Mouse (Mus musculus) embryo, embryonic 11.5 days (tissue): ENCODE data around the gene Oxnad1.
A peak's percentile ranks its signal among the peaks of the same experiment; 100 is the strongest.

Experiments used
- DNase-seq: peaks from one replicate; pipeline ENCODE4 v3.0.0-alpha.2; 2012; ENCODE audit warnings: low read depth, low spot score

The Oxnad1 gene

GRCm38 (mm10) chr14:32084761-32085485 lies at the start of gene Oxnad1:
Gene Oxnad1, plus strand, starts transcription at chr14:32085374.
- no peak for DNase-seq

GRCm38 (mm10) chr14:32036482-32036881 lies 48.7 kb upstream of the Oxnad1 start:
- no peak for DNase-seq

GRCm38 (mm10) chr14:32037661-32038252 lies 47.4 kb upstream of the Oxnad1 start:
- DNase-seq = no peak

- no peak for DNase-seq
Observed at GRCm38 (mm10) chr14:32042108-32042507, 43.1 kb upstream of the Oxnad1 start.

GRCm38 (mm10) chr14:32046357-32046756 lies 38.8 kb upstream of the Oxnad1 start:
- DNase-seq = no peak

- DNase-seq = no peak
Observed at GRCm38 (mm10) chr14:32050171-32050570, 35.0 kb upstream of the Oxnad1 start.

- DNase-seq = no peak
Observed at GRCm38 (mm10) chr14:32053895-32054294, 31.3 kb upstream of the Oxnad1 start.

GRCm38 (mm10) chr14:32054788-32055187 lies 30.4 kb upstream of the Oxnad1 start:
- DNase-seq = no peak

- no peak for DNase-seq
Observed at GRCm38 (mm10) chr14:32055781-32056180, 29.4 kb upstream of the Oxnad1 start.

- no peak for DNase-seq
Observed at GRCm38 (mm10) chr14:32056675-32057074, 28.5 kb upstream of the Oxnad1 start.

- DNase-seq = no peak
Observed at GRCm38 (mm10) chr14:32057664-32058063, 27.5 kb upstream of the Oxnad1 start.

- no peak for DNase-seq
Observed at GRCm38 (mm10) chr14:32061398-32061797, 23.8 kb upstream of the Oxnad1 start.

- no peak for DNase-seq
Observed at GRCm38 (mm10) chr14:32072807-32073206, 12.4 kb upstream of the Oxnad1 start.

- DNase-seq = no peak
Observed at GRCm38 (mm10) chr14:32073211-32073685, 11.9 kb upstream of the Oxnad1 start.

- DNase-seq = no peak
Observed at GRCm38 (mm10) chr14:32073901-32074300, 11.3 kb upstream of the Oxnad1 start.

- peak; percentile 67 for DNase-seq
Observed at GRCm38 (mm10) chr14:32076896-32077575, 8.1 kb upstream of the Oxnad1 start.

GRCm38 (mm10) chr14:32081026-32081425 lies 4.1 kb upstream of the Oxnad1 start:
- no peak for DNase-seq

GRCm38 (mm10) chr14:32082891-32083290 lies 2.3 kb upstream of the Oxnad1 start:
- DNase-seq = no peak

- no peak for DNase-seq
Observed at GRCm38 (mm10) chr14:32083466-32083865, 1.7 kb upstream of the Oxnad1 start.

- DNase-seq = peak; percentile 98
Observed at GRCm38 (mm10) chr14:32085486-32086201, 470 bp downstream of the Oxnad1 start, which contains the start of gene Dph3. Gene Dph3, minus strand, starts transcription at chr14:32085729.

- no peak for DNase-seq
Observed at GRCm38 (mm10) chr14:32086226-32086625, 1.1 kb downstream of the Oxnad1 start.
